Mouse (Mus musculus) layer of hippocampus, postnatal 25 days (tissue): ENCODE measurements around the gene Gatb. TPM values are rescaled to one million over a fixed set of nuclear protein-coding genes. Genes with fewer than 3 reads are reported as not detected.

Experiments
- DNase-seq, 2 experiments: peaks; one replicate each; pipeline ENCODE4 v3.0.0; 2022; ENCODE audit warnings: mixed read lengths in 2 of 2, low spot score in 1 of 2; ENCODE audit errors: extremely low spot score in 1 of 2
- total RNA-seq, 2 experiments: library from RNA; stranded (reverse); gene quantifications; 2 replicates each; pipeline ENCODE4 v1.2.3; 2021

Gene Gatb
- total RNA-seq, 2 experiments from 2014 or later, result 22.2 to 22.5 TPM

DNA sequence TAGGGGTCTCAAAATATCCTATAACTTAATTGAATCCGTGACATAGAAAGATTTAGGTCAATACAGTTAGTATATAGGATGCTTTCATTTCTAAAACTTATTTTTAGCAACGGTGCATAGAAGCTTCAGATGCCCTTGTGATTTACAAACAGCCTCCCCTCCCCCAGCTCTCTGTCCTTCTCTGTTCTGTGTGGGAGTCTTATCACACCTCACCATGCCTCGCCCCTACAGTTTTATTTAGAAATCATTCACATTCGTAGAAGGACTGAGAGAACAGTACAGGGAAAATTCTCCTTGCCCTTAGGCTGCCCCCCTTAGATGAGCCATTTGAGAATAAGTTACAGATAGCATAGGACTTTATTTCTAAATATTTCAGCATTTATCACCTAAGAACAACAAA, 18.1 kb downstream of the Gatb start:
- DNase-seq, result no peak

DNA sequence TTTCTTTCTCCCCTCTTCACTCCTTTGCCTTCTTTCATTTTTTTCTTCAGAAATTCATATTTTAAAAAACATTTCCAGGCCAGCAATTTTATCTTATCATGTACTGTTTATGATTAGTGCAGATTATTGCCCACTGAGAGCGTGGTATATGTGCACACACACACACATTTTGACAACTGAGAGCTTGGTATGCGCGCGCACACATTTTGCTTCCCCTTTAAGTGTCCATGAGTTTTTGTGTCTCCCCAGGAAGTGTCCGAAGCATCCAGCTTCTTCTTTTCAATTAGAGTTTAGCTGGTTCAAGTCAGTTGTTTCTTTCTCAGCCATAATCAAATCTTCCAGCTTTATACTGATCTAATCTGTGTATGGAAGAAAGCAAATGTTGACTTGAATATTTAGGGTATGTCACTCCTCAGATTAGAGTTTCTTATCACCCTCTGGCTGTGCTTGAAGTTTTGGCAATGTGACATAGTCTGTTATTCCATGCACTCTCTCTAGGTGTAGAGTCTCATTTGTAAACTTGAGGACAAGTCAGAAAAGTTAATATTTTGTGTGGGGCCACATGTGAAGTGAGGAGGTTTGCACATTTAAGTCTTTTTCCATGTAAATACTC, 18.8 kb downstream of the Gatb start:
- no peak for DNase-seq

DNA sequence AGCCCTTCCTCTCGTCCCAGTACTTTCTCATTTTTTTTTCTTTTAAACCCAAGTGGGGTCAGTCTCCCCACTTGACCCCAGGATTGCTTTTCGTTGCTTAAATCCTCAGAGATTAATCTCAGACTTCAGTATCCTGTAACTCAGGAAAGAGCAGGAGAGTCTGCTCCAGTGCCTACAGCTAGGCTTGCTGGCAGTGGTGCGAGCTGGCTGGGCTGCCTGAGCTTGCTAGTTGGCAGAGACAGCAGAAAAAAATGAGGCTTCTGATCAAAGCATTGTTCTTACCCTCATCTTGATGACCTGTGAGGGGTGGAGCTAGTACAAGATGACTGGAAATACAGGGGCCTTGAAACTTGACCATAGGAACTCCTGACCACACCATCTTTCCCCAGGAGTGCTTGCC, 20.5 kb downstream of the Gatb start:
- DNase-seq, result no peak

DNA sequence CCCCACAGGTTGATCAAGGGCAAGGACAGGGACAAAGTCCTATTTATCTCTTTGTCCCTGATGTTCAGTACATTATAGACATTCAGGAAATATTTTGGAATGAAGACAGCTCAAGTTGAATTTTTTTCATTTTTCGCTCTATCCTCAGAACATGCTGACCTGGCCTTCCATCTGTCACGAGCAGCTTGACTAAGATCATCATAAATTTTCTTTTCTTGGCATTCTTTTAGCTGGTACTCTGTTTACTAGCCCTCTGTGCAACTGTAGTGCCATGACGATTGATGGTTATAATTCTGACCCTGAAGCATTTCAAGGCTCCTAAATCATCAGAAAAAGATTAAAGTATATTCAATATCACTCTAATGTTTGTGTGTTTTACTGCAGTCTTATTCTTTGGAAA, 25.6 kb downstream of the Gatb start:
- no peak for DNase-seq

DNA sequence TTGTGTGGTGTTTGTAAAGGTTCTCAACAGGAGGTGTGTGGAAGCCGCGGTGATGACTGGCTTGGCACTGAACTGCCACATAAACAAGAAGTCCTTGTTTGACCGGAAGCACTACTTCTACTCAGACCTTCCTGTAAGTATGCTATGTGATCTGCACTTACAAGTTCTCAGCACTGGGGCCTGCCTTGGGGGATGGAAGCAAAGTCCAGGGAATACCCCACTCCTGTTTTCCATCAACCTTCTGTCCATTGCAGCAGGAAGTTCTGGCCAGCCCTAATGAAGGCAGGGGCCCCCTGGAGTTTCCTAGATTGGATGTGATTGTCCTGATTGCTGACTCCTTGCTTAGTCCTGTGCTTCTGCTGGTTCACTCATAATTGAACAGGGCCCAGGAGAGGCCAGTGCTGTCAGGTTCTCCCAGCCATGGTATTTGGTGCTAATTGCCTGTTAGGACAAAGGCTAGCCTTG, 28.0 kb downstream of the Gatb start:
- DNase-seq, result no peak

DNA sequence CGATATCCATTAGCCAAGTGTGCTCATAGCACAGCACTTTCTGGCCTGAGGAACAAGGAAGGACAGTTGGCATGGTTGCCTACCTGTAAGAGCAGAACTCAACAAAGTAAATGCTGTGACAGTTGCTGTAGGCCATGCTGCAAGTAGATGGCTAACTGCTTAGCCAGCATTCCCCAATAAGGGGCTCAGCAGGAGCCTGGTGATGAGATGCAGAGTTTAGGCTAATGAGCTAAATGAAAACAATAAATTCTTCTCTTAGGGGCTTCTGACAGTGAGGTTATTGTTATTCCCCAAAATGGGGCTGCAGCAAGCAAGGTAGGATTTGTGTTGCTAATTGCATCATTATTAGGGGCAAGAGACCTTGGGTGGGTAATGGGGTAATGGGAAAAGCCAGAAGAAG, 29.9 kb downstream of the Gatb start:
- DNase-seq, result no peak

DNA sequence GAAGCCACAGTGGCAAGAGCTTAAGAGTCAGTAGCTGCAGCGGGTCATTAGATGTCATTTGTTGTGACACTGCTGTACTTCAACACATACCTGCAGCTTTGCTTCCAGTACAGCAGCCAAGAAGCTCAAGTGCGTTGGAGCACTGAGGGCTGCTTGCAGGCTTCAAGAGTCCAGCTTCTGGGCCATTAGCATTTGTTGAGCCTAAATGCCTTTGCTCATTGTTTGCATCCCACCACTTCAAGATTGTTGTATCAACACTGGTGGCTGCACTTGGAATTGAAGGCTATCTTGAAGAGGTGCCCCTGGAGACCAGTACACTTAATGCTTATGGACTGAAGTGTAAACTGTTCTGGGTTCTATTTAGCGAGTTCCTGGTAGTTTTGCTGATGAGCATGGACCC, 33.0 kb downstream of the Gatb start:
- DNase-seq, result no peak

DNA sequence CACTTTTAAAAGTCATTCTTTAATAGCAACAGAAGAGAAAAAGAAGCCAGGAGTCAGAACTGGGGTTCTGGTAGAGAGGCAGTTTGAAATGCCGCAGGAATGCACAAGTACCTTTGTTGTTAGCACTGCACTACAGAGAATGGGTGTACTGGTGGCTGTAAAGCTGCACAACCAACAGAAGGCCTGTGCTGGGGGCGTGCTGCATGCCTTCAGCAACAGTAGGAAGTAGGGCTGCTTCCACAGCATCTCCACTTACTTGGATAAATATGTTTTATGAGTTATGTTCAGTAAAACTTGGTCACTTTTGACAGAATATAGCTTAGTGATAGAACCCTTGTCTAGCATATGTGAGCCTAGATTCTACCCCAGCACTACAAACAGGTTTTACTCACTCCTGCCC, 33.8 kb downstream of the Gatb start:
- DNase-seq, result no peak

DNA sequence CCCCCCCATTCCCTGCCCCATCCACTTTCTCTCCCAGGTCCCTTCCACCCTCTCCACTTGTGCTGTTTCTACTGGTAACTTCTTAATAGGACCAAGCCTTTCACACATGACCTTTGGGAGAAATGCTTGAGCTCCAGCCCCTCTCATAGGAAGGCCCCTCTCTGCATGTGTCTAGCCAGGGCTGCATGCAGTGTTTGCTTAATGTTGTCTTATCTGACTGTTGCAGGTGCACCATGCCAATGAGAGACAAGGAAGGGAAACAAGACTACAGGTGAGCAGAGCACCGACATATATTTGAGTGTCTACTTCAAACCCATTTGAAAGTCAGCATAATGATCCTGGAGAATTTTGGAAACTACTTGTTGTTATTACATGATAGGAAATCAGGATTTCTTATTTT, 42.5 kb downstream of the Gatb start:
- no peak for DNase-seq

DNA sequence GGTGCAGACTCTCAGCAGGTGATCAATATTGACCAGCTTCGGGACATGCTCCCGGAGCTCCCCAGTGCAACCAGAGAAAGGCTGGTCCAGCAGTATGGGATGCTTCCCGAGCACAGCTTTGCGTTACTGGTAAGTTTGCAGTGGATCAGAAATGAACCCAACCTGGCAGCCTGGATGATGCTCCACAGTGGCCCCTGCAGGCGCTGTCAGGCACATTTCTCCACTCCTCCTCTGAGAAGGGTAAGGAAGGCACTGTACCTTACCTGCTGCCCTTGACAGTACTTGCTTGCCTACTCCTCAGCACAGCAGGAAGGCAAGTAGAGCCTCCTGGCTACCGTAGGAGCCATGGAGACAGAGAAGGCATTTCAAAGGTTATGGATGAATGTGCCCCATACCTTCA, 45.0 kb downstream of the Gatb start:
- no peak for DNase-seq

DNA sequence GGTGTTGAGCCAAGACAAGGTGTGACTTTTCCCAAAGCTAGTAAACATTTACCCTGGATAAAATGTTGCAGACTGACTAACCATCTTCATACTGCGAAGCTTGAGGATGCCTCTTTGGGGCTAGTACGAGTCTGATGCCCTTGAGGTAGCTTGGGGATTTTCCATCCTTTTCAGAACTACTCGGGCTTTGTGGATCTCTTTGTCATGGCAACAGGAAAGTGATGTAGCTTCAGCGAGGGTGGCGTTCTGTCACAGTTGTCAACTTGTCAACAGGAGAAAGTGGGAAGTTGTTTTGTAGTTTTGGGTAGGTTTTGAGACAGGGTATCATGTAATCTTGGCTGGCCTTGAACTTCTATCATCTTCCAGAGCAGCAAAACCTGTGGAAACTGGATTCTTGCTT, 45.4 kb downstream of the Gatb start:
- DNase-seq, result no peak

DNA sequence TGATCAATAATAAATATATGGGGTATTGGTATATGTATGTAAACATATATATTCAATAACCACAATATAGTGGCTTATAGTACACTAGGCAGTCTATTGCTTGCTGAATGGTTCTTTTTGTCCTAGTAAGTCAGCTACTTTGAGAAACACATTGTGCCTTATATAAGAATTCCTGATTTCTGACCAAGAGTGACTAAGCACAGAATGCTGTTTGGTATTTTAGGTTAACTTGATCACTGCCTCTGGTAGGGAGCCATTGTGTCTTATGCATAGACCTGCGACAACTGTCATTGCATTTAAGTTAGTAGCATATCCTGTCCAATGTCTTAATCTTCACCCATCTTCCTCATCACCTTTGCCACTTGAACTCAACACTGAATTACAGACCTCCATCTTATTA, 45.8 kb downstream of the Gatb start:
- DNase-seq, result no peak

DNA sequence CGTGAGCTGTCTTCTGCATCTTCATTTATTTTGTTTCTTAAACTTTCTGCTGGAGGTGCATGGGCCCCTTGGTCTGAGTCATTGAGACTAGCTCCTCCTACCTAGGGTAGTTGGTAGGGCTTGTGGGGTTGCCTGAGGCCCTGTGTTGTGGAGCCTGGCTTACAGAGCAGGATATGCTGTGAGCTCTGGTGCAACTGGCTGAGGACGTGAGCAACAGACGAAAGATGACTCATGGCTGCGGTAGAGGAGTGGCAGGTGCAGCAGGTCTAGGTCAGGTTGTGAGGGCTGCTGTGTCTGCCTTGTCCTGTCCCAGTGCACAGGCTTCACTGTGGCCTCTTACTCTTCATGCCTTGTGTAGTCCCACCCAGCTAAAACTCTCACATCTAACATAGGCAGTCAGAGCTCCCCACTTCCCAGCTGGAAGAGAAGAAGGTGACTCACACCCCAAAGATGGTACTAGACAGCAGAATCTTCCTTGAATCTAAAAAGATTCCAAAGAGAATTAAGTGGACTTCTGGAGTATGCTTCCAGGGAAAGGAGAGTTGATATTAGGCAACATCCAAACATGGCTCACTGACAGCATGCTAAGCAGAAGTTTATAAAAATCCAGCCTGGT, 56.1 kb downstream of the Gatb start:
- DNase-seq, result no peak

DNA sequence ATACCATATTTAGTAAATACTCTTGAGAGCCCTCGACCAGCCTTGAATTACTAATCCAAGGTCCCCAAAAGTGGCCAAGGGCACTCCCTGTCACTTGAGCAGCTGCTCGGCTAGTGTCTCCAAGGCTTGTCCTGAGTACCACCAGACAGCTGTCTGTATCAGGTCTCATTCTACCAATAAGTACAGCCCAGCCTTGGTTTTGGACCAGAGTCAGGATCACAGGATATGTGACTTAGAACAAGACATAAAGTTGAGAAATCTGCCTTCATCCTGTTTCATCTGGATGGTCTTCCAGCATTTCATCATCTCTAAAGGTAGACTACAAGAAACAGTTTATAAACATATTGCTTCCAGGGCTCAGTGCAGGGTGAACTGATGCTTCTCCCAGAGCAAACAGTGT, 59.8 kb downstream of the Gatb start:
- DNase-seq, result no peak

DNA sequence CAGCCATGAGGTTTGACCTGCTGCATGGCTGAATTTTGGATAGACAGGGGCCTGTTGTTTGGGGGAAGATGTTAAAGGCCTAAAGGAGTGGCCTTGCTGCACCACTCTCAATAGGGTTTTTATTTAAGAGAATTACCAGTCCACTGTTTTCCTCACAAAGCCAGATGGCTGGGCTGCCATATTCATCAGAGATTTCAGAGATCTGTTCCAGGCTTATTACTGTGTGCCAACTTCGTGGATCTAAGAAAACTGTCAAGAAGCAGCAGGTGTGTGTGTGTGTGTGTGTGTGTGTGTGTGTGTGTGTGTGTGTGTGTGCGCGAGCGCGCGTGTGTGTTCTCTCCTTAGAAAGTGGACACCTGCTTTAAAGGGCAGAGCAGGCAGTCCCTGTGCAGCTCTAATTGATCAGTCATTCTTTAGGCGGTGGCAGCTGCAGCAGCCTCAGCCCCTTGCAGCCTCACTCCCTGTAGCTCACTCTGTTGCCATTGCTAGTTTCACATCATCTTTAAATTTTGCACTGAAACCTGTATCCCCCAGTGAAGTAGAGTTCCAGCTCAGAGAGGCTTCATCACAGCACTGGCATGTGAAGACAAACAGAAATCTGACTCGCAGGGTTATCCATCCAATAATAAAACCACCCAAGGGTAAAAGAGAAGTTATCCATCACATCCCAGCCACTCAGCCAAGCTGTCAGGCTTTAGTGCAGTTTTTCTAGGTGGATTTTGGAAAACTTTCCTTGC, 60.6 kb downstream of the Gatb start:
- no peak for DNase-seq

DNA sequence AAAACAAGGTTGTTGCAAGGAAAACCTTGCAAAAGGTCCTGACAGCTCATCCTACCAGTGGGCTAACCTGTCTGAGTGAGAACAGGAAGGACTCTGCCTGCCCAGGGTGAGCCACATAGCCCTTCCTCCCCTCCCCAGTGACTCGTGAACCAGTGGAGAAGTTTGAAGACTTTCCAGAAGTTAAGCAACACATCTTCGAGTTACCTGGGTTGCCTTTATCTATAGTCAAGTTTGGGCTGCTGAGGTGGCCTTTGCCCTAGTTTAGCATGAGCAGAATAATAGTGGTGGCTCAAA, 61.2 kb downstream of the Gatb start:
- DNase-seq, result no peak

DNA sequence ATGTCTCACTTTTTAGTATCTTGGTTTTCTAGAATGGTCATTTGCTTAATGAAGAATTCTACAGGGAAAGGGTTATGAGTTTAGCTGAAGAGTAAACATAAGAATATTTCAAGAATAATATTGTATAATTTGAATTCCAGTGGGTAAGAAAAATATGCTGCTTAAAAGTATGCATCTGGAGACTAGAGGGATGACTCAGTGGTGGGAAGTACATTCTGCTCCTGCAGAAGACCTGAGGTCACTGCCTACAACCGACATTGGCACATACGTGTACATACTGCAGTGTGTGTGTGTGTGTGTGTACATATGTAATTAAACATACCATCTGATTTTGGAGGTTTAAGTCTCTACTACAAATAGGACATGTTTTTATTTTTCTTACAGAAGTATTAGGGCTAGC, 61.7 kb downstream of the Gatb start:
- no peak for DNase-seq

DNA sequence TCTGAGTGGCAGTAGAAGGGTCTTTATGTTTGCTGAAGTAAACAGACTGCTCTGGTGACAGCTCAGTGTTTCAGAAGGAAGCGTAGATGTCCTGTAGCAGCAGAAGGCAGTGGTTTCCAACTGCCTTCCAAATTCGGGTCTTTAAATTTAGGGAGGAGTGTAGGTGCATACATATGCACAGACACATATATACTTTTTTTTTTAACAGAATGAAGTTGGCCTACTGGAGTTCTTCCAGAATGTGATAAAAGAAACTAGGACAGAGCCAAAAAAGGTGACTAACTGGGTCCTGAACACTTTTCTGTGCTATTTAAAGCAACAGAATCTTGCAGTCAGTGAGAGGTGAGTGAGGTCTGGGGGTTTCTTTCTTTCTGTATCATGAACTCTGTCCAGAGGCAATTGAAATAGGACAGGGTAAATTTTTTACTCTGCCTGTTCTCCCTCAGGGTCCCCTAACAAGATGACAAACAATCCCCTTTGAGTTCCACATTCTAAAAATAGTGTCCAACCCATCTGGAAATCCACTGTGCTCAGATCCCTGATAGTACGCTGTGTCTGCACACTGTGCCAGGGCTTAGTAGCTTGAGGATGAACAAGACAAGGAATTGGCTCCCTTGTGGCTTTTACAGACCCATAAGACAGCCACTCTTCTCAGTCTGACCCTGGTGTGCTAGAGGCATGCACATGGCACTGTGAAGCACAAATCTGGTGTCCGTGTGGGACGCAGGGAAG, 63.0 kb downstream of the Gatb start:
- no peak for DNase-seq

DNA sequence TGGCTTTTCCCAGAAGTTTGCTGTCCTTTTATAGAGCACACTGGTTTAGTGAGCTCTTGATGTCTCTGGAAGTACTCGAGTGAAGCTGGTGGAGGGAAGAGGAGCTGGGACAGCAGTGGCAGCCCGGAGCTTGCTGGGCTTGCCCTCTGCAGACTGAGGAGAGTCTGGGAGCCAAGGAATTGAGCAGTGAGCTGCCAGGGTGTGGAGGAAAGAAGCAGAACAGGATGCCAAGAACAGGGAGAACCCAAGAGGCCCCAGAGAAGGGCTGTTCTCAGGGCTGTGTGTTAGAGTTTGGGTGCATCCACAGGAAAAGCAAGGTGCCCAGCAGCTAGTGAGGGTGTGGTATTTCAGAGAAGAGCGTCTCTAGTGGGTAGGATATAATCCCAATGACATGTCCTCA, 67.8 kb downstream of the Gatb start:
- no peak for DNase-seq

DNA sequence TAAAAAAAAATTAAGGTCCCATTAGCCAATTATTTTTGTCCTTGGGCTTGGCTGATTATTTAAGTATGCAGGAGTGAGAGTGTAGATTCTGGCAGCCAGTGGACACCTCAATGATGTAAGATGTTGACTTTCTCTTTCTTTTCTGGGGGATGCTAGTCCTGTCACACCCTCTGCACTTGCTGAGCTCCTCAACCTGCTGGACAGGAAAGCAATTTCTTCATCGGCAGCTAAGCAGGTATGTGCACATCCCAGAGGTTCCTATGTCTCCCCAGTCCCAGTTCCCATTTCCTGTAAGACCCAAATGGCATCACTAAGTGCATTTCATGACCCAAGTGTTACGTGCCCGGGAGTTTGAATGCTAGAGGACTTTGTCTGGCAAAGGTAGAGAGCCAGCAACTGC, 70.9 kb downstream of the Gatb start:
- DNase-seq, result no peak

DNA sequence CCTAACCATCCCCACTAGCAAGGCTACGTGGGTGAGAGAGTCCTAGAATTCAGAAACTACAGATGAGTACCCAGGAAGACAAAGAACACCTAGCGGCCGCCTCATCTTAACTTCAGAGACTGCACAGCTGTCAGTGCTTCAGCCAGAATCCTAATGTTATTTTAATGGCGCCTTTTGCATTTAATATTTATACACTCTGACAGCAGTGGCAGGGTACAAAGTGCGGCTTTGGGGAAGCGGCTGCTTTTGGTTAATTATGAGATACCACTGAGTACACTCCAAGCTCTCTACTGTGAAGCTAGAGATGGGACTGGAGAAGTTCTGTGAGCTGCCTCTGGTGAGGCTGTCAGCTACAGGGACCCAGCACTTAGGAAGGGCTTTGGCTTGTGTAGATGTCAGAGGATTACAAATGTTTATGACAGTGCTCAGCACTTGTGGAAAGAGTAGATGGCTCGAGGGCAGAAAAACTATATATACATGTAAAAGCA, 71.6 kb downstream of the Gatb start:
- DNase-seq, result no peak
